Mouse (Mus musculus) forebrain, embryonic 13.5 days (tissue): ENCODE measurements at regions not wholly inside any gene's neighbourhood (a gene's known extent, or its start where the extent isn't known, plus 50 kb on each side); places are given as distances from the start of the nearest gene placed in this dataset.

Experiments
- ATAC-seq: fragments of 200-750 bp; cut with Nextera tagmentation; 2 replicates; pipeline ENCODE4 v1.8.0; 2017
- H3K27ac ChIP-seq: fragments of 300-500 bp; sonication (generic); 2 replicates; pipeline ENCODE4 v1.5.1; 2015; ENCODE audit warnings: inconsistent platforms, mild to moderate bottlenecking, moderate library complexity
- H3K27me3 ChIP-seq: fragments of 300-500 bp; sonication (generic); 2 replicates; pipeline ENCODE4 v1.6.1; 2015; ENCODE audit warnings: mild to moderate bottlenecking, inconsistent platforms
- H3K36me3 ChIP-seq: fragments of 300-500 bp; sonication (generic); 2 replicates; pipeline ENCODE4 v1.6.1; 2015; ENCODE audit warnings: mild to moderate bottlenecking, inconsistent platforms; ENCODE audit not compliant: poor library complexity, severe bottlenecking
- H3K4me1 ChIP-seq: fragments of 300-500 bp; sonication (generic); 2 replicates; pipeline ENCODE4 v1.6.1; 2015; ENCODE audit warnings: inconsistent platforms
- H3K4me2 ChIP-seq: fragments of 300-500 bp; sonication (generic); 2 replicates; pipeline ENCODE4 v1.6.1; 2015; ENCODE audit warnings: inconsistent platforms, mild to moderate bottlenecking, moderate library complexity
- H3K4me3 ChIP-seq: fragments of 300-500 bp; sonication (generic); 2 replicates; pipeline ENCODE4 v1.5.1; 2015; ENCODE audit warnings: mild to moderate bottlenecking, inconsistent platforms
- H3K9ac ChIP-seq: fragments of 300-500 bp; sonication (generic); 2 replicates; pipeline ENCODE4 v1.6.1; 2015; ENCODE audit warnings: mild to moderate bottlenecking, inconsistent platforms
- H3K9me3 ChIP-seq: fragments of 300-500 bp; sonication (generic); replicated peaks from 2 replicates; pipeline ENCODE4 v1.6.1; 2016; ENCODE audit warnings: inconsistent platforms
- WGBS: fragments of 180-500 bp; shearing (Covaris S2); methylation state at CpG from one replicate; pipeline ENCODE4 v1.1.7; 2015; 5-methylcytosine and 5-hydroxymethylcytosine counted together

DNA sequence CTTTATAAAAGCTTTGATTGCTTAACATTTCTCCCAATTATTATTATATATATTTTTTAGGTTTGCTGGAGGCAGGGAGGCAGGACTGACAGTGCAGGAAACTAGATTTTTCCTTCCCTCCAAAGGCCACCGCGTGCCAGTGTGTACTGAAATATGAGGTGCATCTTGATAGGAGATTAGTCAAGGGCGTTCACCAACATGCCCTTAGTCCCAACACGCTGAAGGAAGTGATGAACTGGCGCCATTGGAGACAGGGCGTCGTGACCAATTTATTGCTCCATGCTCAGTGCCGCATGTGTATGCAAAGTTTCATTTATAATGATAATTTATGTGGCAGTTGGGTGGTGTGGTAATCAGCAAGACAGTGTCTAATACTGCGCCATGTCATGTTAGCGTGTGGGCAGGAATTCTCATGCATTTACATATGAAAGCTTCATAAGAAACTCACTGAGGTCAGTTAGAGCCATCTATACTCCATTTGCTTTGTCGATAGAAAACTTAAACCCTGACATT, 66.2 kb downstream of the Isl1 start:
- H3K4me1 ChIP-seq = 0 out of 2 replicates have a peak, but pooled peaks cover 2% of the 10 kb centered on the region
- no peak overlapping the region for H3K27ac ChIP-seq
- 93% methylated on average over 11 of the region's 11 CpGs for WGBS
- no peaks in the 10 kb centered on the region for H3K36me3 ChIP-seq
- 0 out of 2 replicates have a peak, but pooled peaks have one; percentile 43 for ATAC-seq
- no peak overlapping the region for H3K9ac ChIP-seq
- H3K4me2 ChIP-seq = no peak overlapping the region
- no peak overlapping the region for H3K4me3 ChIP-seq
- H3K9me3 ChIP-seq = no peaks in the 10 kb centered on the region
- H3K27me3 ChIP-seq = no peaks in the 10 kb centered on the region

DNA sequence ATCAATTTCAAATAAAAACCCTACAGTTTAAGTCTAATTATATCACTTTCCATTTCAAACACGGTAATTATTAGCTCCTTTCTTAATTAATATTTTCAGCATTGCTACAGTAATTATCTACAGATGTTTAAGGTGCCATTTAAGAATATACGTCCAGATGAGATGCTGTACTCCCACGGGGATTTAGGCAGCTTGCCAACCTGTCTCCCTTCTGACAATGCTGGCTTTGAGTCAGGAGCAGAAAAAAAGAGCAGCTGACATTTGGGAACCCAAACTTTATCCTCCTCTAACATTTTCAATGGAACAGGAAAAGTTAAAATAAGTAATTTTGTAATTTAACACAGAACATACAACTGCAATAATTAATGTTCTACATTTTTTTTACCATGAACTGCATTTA, 94.4 kb downstream of the Isl1 start:
- H3K9ac ChIP-seq = no peak overlapping the region
- no peak overlapping the region for H3K4me3 ChIP-seq
- H3K36me3 ChIP-seq = no peaks in the 10 kb centered on the region
- ATAC-seq = 0 out of 2 replicates have a peak, but pooled peaks have one; percentile 48
- WGBS = 22% methylated on average over 3 of the region's 3 CpGs
- H3K4me1 ChIP-seq = peaks cover 8% of the 10 kb centered on the region
- H3K9me3 ChIP-seq = no peaks in the 10 kb centered on the region
- H3K27ac ChIP-seq = no peak overlapping the region
- no peaks in the 10 kb centered on the region for H3K27me3 ChIP-seq
- H3K4me2 ChIP-seq = no peak overlapping the region

DNA sequence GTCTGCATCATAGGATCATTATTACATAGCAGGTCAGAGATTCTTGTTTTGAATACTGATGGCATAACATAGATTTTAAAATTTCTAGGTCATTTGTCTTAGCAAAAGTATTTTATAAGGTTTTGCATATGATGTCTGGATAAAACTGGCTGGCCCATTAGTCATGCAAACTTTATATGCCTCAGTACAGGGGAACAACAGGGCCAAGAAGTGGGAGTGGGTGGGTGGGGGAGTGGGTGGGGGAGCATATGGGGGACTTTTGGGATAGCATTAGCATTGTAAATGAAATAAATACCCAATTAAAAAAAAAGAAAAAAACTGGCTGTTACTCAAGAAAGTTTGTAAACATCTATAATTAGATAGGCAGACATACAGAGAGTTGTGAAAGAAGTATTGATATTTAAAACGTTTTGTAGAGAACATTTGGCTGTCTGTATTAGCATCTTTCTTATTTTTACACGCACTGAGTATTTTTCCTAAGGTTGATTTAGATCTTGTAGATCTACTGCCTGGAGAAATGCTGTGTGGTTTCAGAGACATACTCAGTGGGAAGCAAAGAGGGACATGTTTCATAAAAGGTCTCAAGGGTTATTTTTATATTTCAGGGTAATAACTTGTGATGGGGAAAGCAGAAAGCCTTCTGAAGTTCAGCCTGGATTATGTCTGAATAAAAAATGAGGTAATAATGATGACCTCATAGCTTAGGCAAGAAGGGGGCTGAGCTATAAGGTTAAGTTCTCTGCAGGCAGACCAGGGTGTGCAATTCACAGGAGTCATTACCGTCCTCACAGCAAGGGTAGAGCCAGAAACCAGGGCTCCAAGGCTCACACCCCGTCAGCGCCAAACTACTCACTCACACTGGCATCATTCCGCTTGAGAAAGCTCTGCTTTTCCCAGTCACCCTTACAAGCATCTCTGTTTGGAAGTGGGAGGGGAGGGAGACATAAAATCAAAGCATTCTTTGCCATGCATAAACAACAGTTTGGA, 95.4 kb downstream of the Isl1 start:
- Histone ChIP-seq H3K9me3 (no peaks in the 10 kb centered on the region), H3K36me3 (no peaks in the 10 kb centered on the region), H3K27ac (no peak overlapping the region), H3K4me3 (no peak overlapping the region), H3K27me3 (no peaks in the 10 kb centered on the region), H3K4me2 (no peak overlapping the region), H3K4me1 (peaks cover 8% of the 10 kb centered on the region), H3K9ac (no peak overlapping the region)
- WGBS = 28% methylated on average over 6 of the region's 6 CpGs
- peak; percentile 90 for ATAC-seq

DNA sequence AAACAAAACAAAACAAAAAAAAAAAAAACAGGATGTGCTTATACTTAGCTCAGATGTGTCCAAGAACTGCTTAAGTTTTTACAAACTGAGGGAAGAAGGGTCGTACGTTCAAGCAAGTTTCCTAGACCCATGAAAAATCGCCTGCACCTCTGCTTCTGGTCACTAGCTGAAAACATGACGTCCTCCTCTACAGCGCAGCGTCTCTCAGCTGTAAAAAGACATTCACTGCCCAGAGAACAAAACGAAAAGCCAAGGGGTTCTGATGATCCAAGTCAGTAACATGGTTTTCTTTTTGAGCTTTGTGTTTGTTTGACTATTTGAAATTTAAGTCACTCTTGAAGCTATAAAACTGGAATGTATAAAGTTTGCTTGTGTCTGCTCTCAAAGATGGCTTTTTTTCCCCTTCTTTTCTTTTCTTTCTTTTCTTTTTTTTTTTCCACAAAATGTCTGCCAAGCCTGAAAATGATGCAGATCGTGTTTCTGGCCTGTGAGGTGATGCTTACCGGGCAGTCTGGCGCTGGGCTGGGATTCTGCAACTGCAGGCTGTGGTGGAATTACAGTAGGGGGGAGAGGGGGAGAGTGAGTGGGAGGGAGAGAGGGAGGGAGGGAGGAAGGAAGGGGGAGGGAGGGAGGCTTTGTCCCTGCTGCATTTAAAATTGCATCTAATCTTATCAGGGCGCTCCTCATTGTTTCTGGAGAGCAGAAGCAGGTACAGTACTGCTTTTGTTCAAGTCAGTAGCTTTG, 108.1 kb downstream of the Isl1 start:
- ATAC-seq = peak; percentile 86; the same call in 1 of the 2 replicates
- WGBS = 2% methylated on average over 11 of the region's 11 CpGs
- Histone ChIP-seq H3K4me3 (peak overlapping the region; percentile 13; the same call in 1 of the 2 replicates), H3K36me3 (no peaks in the 10 kb centered on the region), H3K9ac (no peak overlapping the region), H3K4me1 (peaks cover 6% of the 10 kb centered on the region; the same call in 1 of the 2 replicates), H3K9me3 (no peaks in the 10 kb centered on the region), H3K27ac (no peak overlapping the region), H3K4me2 (peak overlapping the region; percentile 50), H3K27me3 (no peaks in the 10 kb centered on the region)

DNA sequence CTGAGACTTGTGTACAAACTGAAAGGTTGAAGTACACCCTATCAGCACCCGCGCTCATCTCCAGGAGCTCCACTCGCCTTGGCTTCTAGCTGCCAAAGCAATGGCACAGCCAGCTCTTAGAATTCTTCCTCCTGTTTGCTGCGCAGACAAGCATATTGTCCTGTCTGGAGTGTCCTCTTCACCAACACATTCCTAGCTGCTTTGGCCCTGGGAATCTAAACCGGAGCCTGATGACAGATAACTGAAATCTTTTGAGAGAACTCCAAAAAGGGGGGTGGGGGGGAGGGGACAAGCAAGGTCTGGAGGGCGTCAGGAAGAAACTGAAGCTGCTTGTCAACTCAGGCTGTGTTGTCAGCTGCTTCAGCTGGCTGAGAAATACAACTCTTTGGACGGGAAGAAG, 122.4 kb downstream of the Isl1 start:
- Histone ChIP-seq H3K27ac (no peak overlapping the region), H3K4me1 (no peaks in the 10 kb centered on the region), H3K27me3 (no peaks in the 10 kb centered on the region), H3K4me2 (no peak overlapping the region), H3K36me3 (no peaks in the 10 kb centered on the region), H3K9me3 (no peaks in the 10 kb centered on the region), H3K4me3 (no peak overlapping the region), H3K9ac (no peak overlapping the region)
- 67% methylated on average over 7 of the region's 7 CpGs for WGBS
- ATAC-seq = no peak

DNA sequence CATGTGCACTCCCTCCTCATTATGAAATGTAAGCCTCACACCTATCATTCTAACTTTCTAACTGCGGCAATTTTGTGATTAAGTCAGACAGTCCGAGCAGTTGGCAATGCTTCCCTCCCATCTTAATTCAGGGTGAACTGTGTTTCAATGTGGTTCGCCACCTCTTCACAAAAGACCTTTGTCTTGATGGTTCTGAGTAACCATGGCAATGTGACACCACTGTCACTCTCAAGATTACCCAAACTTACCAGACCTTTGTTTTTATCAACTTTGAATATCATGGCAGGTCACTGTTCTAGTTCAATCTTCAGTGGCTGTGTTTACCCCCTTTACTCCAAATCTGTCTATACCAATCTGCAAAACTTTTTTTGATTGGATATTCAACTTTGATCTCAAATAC, 131.7 kb downstream of the Isl1 start:
- no peak for ATAC-seq
- Histone ChIP-seq H3K27me3 (no peaks in the 10 kb centered on the region), H3K9me3 (no peaks in the 10 kb centered on the region), H3K36me3 (no peaks in the 10 kb centered on the region), H3K4me2 (no peak overlapping the region), H3K4me1 (no peaks in the 10 kb centered on the region), H3K9ac (no peak overlapping the region), H3K27ac (no peak overlapping the region), H3K4me3 (no peak overlapping the region)
- 23% methylated on average over 3 of the region's 3 CpGs for WGBS

DNA sequence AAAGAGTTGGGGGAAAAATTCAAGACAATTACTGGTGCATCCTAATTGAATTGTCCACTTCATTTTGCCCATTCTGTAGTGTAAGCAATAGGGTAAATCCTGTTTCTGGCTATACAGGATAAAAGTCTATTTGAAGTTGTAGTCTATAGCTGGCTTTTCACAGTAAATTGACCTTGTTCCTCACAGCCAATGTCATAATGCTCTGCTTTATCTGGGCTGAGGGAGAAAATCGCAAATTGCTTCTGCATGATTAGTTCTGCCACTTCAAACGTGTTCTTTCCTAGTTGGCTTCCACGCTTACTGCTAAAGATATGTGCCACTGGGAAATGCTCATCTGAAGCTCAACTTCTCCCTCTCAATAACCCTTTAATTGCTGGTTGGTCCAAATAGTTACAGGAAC, 134.5 kb downstream of the Isl1 start:
- 2% methylated on average over 3 of the region's 3 CpGs for WGBS
- Histone ChIP-seq H3K36me3 (no peaks in the 10 kb centered on the region), H3K9ac (no peak overlapping the region), H3K27me3 (no peaks in the 10 kb centered on the region), H3K4me2 (no peak overlapping the region), H3K9me3 (no peaks in the 10 kb centered on the region), H3K4me3 (no peak overlapping the region), H3K4me1 (no peaks in the 10 kb centered on the region), H3K27ac (no peak overlapping the region)
- ATAC-seq = no peak

DNA sequence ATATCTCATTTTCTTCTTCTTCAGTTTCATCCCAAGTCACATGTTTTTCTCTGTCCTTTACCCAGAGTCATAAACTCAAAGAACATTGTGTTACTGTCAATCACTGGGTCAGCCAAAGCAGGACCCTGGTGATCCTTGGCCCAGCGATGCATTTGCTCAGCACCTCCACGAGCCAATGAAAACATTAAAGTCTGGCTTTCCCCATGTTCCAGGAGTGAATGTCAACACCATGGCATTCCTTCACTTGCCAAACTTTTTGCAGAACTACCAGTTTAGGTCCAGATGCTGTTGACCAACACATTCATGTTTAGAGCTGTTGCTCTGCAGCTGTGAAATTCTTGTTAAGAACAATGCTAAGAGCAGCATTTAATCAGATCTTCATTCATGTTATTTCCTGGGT, 135.6 kb downstream of the Isl1 start:
- H3K4me1 ChIP-seq = no peaks in the 10 kb centered on the region
- no peaks in the 10 kb centered on the region for H3K36me3 ChIP-seq
- H3K27me3 ChIP-seq = no peaks in the 10 kb centered on the region
- no peaks in the 10 kb centered on the region for H3K9me3 ChIP-seq
- no peak overlapping the region for H3K9ac ChIP-seq
- no peak for ATAC-seq
- H3K4me2 ChIP-seq = no peak overlapping the region
- H3K27ac ChIP-seq = no peak overlapping the region
- H3K4me3 ChIP-seq = no peak overlapping the region
- WGBS = 52% methylated on average over 2 of the region's 2 CpGs

DNA sequence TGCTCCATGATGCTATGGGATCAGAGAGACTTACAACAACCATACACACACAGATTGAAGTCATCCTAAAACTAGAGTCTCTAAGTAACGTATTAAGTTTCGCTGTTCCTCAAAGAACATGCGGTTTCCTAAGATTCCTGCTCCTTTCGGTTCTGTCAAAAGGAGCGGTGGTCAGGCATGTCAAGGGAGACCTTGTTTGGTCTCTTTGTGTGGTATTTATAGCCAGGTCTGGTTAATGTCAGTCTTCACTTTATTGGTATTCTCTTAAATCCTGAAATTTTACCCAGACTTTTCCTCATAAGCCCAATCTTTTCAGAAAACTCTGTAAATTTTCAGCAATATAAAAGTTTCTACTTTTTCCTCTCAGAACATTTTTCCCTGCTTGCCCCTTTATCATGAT, 166.5 kb downstream of the Isl1 start:
- H3K36me3 ChIP-seq = no peaks in the 10 kb centered on the region
- no peak for ATAC-seq
- WGBS = 88% methylated on average over 5 of the region's 5 CpGs
- no peak overlapping the region for H3K9ac ChIP-seq
- no peaks in the 10 kb centered on the region for H3K27me3 ChIP-seq
- H3K4me3 ChIP-seq = no peak overlapping the region
- H3K4me1 ChIP-seq = no peaks in the 10 kb centered on the region
- H3K4me2 ChIP-seq = no peak overlapping the region
- no peak overlapping the region for H3K27ac ChIP-seq
- H3K9me3 ChIP-seq = no peaks in the 10 kb centered on the region

DNA sequence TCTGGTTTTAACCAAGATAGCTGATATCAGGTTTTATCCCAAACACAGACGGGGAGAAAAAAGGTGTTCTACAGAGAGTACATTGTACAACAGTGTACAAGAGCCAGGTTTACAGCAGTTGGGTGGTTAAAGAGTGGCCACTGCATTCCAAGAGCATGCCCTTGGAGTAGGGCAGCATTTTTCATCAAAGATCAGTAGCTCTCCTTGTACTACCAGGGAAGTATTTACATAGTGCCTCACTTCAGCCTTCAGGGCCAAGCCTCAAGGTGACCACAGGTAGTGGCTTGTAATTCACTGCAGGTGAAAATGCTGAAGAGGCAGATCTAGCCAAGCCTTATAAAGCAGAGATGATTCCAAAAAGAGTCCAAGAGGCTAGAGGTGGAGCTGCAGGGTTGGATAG, 190.8 kb downstream of the Isl1 start:
- no peaks in the 10 kb centered on the region for H3K36me3 ChIP-seq
- 89% methylated on average over 1 of the region's 1 CpGs for WGBS
- no peak overlapping the region for H3K4me2 ChIP-seq
- no peaks in the 10 kb centered on the region for H3K4me1 ChIP-seq
- no peak for ATAC-seq
- H3K9me3 ChIP-seq = no peaks in the 10 kb centered on the region
- H3K4me3 ChIP-seq = no peak overlapping the region
- no peaks in the 10 kb centered on the region for H3K27me3 ChIP-seq
- no peak overlapping the region for H3K27ac ChIP-seq
- H3K9ac ChIP-seq = no peak overlapping the region

DNA sequence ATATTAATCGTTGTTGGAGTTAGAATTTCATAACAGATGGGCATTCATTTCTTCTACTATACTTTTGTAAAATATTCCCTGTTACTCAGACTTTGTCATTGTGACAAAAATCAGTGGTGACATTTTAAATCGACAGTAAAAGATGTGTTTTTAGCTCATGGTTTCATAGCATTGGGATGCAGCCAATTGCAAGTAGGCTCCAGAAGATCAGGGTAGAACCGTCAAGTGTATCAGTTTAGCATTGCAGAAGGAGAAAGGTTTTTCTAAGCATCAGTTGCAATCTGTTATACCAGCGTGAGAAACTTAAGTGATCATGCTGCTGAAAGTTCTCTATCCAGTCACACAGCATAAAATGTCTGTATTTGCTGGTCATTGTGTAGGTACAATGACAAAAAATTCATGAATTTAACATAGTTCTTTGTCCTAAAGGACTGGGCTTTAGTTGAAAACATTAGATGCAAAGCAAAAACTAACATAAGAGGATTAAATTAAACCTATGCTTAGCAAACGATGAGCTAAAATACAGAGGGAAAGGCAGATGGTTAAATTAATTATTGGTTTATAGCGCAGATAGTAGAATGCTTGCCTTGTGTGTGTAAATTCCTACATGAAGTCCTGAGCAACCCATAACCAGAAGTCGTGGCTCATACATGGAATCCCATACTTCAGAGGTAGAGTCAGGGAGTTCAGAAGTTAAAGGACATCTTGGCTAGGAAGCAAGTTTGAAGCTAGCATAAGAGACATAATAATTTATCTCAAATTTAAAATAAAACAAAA, 198.3 kb downstream of the Isl1 start:
- WGBS = 71% methylated on average over 7 of the region's 7 CpGs
- H3K27ac ChIP-seq = no peak overlapping the region
- H3K4me3 ChIP-seq = no peak overlapping the region
- ATAC-seq = peak; percentile 87; the same call in 1 of the 2 replicates
- no peak overlapping the region for H3K9ac ChIP-seq
- H3K9me3 ChIP-seq = no peaks in the 10 kb centered on the region
- no peak overlapping the region for H3K4me2 ChIP-seq
- no peaks in the 10 kb centered on the region for H3K4me1 ChIP-seq
- H3K36me3 ChIP-seq = no peaks in the 10 kb centered on the region
- H3K27me3 ChIP-seq = no peaks in the 10 kb centered on the region
